Mouse (Mus musculus) lung, postnatal 4 days (tissue): ENCODE measurements at regions not wholly inside any gene's neighbourhood (a gene's known extent, or its start where the extent isn't known, plus 50 kb on each side); places are given as distances from the start of the nearest gene placed in this dataset.

ENCODE experiments used
- DNase-seq, 2 experiments: peaks; one replicate each; pipeline ENCODE4 v3.0.0; 2021

DNA sequence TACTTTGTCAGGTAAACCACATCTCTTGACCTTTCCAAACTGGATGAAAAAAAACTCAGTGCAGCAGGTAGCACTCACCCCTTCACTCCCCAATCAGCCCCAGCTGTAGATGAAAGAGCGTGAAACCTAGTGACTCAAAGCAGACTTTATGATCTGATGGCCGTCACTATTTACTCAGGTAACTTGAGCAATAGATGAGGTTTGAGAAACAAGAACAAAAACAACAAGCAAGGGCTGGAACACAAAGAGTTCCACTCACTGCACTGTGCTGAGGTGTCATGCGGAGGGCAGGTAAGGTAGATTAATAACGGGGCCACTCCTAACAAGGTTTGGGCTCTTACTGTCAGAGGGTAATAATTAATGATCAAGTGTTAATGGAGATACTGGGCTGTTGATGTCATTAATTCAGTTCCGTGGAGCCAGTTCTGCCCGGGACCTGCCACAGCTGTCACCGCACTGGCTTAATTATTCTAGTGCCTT lies 170.4 kb upstream of the Zeb2 start:
- no peak for DNase-seq

DNA sequence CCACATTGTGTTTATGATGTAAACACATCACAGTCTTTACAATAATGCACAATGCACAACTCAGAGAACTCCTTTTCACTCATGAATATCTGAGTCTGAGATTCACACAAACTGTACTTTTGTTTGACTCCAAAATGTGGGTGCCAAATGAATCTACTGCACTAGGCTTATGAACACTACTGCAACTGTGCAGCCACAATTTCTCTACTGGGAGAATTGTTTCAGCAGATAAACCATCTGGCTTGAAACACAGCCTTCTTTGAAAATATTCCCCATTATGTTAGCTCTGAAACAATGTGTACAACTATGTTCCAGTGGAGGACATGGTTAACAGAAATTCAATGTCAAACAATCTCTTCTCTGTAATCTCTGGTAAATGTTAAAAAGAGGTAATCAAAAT lies 166.6 kb upstream of the Zeb2 start:
- no peak for DNase-seq

DNA sequence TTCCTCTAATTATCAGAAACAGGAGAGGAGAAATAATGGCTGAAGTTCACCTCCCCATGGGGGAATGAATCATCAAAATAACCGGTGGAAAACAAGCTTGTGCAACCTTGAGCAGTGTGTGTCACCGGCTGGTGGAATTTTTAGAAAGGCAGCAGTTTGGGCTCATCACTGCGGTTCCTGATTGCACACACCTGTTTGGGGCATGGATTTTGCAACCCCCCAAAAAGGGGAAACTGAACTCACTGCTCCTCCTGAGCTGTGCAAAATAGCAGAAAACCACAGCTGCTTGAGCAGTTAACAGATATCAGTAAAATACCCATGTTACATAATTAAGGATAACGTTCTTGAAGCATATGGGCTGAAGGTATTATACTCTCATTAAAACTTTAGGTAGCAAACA lies 162.3 kb upstream of the Zeb2 start:
- DNase-seq = peak; percentile 46 to 61

DNA sequence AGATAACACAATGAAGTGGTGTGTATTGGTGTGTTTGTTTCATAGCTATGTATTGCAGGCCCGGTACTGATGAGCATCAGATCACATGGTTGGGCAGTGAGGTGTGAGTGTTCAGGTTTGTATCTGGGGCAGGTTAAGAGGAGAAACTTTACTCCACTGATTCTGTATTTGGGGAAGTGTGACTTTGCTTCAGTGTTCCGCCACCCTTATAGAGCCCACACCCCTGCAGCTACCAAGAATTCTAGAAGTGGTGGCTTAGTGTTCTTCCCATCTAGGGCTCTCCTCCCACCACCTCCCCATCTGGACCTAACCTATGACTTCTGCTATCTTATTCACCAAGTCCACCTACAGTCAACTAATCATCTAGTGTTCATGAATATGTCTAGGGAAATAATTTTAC lies 160.4 kb upstream of the Zeb2 start:
- peak in 1 of 2 experiments; percentile 21 for DNase-seq

DNA sequence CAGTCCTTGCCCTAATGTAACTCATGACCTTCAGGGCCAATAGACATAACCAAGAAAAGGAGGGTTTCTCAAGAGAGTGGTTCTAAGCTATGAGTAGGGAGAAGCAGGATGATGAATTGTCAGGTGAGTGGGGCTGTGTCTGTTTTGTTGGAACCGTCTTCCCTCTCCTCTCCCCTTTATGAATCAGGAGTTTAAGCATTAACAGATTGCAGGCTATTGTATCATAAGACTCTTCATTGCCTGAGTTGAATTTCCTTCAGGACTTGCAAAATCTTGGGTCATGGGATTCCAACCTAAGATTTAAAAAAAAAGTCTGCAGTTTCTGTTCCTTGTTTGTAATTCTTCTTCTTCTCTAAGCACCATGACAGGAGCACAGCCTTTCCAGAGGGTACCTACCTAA lies 159.5 kb upstream of the Zeb2 start:
- DNase-seq = no peak

DNA sequence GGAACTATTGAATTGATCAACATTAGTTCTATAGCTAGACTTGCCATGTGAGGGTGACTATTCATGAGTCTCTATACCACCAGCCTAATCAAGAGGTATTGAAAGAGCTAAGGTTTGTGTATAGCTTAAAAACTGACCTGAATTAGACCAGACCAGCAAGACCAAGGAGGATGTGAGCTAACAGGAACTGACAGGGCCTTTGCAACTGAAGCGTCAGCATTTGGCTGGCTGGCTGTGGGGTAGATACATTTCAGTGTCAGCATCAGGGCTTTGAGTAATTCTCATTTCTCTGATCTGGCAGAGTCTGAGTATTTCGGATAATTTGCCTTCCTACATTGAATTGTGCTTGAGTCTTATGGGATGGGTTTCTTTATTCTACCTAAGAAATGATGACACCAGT lies 152.8 kb upstream of the Zeb2 start:
- no peak for DNase-seq

DNA sequence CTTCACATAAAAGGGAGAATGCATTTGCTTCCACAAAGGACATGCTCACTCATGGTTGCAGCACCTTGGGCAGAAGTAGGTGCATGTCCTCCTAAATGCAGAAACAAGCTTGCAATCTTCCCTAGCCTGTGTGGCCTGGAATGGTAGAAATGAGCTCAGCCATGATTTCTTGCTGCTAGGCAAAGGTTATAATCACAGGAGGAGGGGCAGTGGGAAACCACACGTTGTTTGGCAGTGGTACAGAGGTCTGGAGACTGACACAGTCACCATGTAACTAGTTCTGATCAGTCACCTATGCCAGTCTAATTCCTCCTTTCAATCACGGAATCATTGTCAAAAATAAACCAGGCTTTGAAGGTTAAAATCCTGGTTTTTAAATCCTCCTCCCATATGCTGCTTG lies 148.6 kb upstream of the Zeb2 start:
- DNase-seq = no peak

DNA sequence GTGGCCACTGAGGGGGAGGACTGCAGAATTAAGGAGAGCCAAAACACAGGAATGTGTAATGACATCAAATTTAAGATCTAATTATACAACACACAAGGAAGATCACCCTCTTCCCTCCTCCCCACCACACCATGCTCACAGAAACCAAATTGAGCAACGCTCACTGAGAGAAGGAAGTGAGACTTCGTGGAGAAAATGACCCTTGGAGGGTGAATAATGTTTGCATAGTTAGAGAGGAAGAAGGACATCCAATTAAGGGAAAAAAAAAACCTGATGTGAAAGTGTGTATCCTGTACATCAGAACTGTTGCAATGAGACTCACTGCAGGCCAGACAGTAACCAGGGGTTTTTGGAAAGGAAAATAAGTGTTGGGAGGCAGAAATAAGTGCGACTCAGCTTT lies 144.8 kb upstream of the Zeb2 start:
- DNase-seq = no peak

DNA sequence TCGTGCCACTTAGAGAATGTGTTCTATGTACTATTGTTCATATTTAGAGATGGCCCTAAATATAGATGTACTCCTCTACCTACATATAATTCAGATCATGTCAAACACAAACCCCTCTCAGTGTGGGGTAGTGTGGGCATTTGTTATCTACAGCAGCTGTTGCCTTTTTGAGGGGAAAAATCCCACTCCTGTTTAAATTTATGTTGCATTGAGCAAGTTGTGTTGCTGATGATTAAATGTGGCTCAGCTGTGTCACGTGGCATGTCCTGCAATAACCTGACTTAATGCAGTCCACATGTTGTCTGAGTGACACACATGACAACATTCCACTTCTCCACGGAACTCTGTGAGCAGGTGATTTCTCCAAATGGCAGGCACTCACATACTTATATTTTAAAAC lies 141.7 kb upstream of the Zeb2 start:
- DNase-seq = no peak

DNA sequence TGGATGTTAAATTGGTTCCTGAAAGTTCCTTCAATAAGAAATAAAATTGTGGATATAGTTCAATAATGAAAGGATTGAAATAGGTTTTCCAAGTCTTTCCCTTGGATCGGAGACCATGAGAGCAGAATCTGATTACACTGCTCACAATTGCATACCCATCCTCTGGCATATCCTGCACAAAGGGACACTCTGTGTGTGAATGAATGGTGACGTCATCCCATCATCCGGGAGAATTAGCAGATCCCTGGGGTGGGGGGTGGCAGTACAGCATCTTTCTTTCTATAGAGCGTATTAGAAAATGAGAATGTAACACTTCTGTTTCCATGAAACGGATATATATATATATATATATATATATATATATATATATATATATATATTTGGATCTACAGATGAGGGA lies 139.2 kb upstream of the Zeb2 start:
- no peak for DNase-seq

DNA sequence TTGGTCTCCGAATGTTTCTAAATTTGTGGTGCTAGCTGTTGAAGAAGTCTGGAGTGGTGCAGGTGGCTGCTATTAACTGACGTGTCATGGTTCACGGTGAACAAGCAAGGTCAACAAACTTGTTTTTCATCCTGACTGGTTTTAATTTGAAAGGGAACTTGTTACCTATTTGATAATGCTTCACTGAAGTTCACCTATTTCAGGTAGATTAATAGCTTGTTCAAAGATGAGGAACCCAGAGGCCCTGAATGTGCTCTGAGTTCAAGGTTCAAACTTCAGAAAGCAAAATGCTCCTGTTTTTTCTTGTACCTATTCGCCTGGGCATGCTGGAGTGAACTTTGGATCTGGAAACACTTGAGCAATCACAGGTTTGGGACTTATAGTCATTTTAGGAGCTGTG lies 136.7 kb upstream of the Zeb2 start:
- no peak for DNase-seq

DNA sequence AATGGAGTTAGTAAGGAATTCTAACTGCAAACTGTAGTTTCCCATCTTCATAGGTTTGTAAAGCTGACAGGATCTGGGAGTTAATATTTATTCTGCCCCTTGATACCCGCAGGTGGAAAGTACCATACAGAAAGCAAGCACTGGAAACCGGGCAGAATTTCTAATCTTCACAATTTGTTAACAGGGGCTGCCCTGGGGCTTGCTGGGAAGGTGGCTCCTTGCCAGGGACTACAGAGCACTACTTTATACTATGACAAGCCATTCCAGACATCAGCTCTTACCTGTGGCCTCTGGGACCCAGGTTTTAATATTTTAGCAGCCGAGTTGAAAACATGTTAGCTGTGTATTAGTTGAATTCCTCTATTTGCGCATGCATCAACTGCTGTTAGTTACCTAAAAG lies 135.1 kb upstream of the Zeb2 start:
- no peak for DNase-seq

DNA sequence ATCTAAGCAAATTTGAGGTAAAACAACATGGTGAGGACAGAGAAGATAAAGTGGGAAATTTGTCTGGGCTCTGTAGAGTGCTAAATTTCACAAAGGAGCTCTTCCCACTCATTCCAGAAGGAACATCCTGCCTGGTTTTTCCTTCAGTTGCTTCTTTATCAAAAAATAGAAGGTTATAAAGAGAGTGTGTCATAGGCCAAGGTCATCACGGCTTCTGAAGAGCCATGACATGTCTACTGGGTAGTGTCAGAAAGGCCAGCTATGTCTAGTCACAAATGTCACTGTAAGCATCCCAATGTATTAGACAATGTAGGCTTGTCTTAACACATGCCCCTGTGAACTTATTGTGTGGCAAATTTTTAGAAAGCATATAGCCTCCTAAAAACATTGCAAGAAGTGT lies 132.5 kb upstream of the Zeb2 start:
- DNase-seq = no peak

DNA sequence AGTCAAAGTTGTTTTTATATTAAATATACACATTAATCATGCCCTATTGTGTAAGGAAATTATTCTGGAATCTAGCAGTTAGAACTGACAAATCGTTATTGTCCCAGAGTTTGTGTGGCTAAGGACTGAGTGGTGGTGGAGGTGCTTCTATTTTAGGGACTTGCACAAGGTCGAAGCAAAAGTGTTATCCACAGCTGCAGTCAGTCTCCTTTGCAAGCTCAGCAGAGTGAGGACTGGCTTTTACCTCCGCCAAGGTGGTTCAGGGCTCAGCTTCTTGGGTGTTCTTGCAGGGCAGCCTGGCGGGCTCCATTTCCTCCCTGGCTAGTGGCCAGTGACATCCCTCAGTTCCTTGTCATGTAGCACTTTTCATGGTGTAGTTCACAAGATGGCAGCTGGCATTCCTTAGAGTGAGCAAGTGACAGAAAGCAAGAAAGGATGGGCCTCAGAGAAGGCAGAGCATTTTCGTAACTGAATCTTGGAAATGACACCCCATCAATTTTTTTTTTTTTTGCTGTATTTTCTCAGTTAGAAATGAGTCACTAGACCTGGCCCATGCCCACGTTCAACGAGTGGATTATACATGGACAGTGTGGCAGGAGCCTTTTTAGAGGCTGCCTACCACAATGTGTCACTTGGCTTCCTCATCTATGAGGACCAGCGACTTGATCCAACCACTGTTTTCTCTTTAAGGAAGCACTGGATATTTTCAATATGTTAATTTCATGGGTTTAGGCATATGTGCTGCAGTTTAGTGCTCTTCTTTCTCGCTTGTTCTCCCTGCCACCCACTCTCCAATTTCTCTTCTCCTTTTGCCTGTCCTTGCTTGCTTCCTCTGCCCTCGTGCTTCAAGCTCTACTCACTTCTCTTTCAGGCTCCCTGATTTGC lies 129.1 kb upstream of the Zeb2 start:
- peak; percentile 59 to 79 for DNase-seq

DNA sequence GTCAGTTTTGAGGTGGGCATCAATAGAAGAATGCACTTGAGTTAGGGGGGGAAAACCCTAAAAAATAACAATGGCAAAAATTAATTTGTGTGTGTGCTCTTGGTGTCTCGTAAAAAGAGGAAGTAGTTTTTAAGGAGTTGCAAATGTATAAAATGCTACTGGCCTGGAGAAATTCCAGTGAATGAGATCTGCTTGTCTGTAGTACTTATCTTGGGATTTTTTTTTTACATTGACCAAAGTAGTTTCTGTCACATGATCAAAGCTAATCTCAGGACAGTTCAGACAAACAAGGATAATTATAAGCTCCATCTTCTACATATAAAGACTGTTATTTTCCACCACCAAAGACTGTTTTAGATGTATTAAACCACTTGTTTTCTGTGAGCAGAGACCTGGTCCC lies 128.3 kb upstream of the Zeb2 start:
- DNase-seq = no peak

DNA sequence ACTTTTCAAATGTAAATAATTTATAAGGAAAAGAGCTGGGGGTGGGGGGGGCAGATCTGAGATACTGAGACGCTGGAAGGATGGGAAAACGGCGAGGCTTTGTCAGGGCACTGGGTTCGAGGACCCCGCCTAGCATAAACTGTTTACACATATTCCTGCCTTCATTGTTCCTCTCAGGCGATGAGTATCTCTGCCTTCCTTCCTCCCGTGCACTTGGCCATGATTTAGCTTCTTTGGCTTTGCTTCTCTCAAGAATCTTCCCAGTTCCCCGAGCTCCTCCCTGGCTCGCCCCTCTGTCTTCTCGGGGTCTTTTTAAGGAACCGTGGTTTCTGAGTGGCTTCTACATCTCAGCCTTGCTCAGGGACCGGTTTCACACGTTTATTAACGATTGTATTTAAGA lies 127.3 kb upstream of the Zeb2 start:
- peak; percentile 44 to 67 for DNase-seq

DNA sequence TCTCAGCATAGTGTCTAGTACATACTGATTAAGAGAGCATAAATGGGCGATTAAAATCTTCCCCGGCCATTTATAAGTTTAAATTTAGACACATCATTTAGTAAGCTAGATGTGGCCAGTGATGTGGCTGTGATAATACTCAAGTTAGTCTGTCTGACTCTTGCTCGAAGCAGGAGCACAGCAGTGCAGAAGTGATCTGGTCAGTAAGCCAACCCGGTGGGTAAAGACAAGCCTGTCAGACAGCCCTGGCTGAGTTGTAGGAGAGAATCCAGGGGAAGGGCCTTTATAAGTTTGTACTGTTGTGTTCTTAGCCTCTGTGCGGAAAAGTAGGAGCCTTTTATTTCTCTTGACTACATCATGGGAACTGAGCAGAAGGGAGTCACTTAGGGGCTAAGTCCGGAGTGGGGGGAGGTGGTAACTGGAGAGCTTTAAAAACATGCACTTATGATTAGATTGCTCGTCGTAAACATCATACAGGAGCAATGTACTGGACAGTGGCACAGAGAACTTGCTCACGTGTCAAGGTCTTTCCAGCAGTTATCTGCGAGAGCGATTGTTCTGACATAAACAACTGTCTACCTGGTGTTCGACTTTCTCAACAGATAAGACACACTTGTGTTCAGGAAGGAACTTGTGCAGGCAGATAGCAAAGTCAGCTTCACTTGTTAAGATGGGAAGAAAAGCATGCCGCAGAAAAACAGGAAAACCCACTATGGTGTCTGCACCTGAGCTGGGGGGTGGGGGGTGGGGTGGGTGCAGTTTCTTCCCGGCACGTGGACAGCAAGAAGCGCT lies 122.5 kb upstream of the Zeb2 start:
- no peak for DNase-seq

DNA sequence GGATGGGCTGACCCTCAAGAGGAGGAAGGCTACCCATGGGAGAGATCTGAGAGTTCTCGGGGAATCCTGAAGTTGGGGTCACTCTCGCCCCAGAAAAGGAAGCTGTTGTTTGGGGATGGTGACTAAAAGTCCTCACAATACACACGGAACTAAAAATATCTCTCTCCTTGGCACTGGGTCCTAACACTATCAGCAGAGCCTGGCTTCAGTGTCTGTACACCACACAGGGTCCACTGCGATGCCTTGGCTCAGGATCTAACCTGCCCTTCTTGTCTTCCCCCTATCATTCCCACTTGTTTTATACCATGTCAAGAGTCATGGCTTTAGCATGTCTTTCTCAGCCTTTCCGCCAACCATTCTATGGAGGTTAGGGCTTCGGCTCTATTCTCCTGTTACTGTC lies 121.8 kb upstream of the Zeb2 start:
- DNase-seq = no peak

DNA sequence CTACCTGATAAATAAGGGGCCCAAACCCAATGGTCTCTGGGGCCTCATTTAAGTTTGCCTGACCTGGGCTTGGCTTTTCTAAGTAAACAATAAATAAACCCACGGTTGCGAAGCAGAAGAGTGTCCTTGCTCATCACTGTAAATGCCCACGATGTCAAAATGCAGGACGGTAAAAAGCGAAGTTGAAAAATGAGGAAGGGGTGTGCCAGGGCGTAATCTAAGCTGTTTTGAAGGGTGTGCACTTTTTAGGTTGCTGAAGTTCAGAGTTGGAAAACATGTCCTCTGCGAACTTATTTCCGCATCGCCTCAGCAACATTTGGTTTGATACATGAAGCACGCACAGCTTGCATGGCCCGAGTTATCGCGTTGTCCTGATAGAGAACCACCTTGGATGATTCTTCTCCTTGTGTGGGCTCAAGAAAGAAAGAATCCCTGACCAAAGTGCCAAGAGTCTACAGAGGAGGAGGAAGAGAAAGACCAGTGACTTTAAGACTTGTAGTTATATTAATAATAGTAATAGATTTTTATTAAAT lies 119.0 kb upstream of the Zeb2 start:
- DNase-seq = peak in 1 of 2 experiments; percentile 36

DNA sequence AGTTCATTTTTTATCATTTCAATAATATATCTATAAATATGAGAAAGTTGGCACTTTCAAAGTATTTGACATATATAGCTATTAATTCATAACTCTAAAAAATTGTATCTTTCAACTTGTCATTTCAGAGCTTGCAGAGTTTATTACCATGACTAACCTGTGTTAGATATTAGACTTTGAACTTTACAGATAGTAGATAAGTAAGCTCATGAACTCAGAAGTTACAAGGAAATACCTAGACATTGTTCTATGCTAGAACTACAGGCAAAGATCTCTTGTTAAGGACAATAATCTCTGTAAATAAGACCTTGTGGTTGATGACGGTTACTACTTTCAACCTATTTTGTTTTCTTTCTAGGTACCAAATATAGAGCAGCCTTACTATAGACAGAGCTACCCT lies 117.0 kb upstream of the Zeb2 start:
- DNase-seq = no peak

DNA sequence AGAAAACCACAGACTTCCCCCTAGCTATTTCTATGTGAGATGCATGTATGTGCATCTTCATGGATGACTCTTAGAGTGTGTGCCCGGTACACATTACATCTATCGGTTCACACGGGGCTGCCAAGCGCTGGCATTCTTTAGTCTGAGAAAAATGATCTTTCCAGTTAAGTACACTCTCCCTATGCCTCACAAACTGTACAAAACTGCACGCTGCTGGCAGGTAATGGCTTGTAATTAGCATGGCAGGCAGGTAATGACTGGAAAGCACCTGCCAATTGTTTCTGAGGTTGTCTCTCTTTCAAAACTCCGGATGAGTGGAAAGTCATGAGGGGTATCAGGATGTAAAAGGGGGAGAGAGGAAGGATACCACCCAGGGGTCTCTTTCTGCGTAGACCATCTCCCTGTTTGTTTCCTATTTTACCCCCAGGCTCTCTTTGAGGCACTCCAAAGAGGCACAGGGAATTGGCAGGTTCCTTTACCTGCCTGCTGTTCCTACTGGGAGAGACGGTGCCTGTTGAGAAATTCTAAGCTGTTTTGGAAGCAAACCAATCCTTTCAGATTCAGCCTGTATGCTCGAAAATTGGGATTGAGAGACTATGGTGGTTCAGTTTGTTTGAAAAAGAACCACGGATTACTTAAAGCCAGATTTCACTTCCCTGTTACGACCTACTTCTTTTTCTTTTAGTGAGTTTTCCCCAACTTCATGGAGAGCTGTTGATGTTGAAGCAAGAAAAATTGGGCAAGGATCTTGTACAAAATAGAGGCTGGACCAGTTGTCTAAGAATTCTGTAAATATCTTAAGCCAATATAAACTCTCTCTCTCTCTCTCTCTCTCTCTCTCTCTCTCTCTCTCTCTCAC lies 113.4 kb upstream of the Zeb2 start:
- DNase-seq = no peak

DNA sequence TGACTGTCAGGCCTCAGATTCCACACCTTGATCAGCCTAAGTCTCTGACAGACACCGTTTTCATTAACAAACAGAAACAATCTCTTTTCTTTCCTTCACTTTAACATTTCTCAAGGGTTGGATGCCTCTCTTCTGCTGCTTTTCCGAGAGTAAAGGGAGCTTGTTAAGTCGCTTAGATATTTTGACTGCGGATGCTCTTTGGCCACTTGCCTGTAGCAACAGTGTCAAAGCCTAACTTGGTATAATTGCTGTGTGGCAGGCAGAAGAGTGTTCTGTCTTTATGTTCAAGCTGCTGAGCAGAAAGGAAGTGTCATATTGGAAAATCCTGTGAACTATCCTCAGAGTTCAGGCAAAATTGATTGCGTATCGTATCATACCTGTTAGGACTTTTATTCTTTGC lies 112.3 kb upstream of the Zeb2 start:
- no peak for DNase-seq
